Mouse (Mus musculus) midbrain, embryonic 11.5 days (tissue): Measurements from ENCODE around the gene Npb. TPM values are rescaled to one million over a fixed set of nuclear protein-coding genes. Genes with fewer than 3 reads are reported as not detected.
A peak's percentile ranks its signal among the peaks of the same experiment; 100 is the strongest.
"Not testable (repeated sequence)": the region's sequence is repeated elsewhere in the genome, so short reads cannot be mapped to it uniquely, and the experiment has no call there.

Source experiments
- ATAC-seq: fragments of 200-750 bp; cut with Nextera tagmentation; 2 replicates; pipeline ENCODE4 v1.8.0; 2017; ENCODE audit warnings: moderate TSS enrichment, moderate library complexity; ENCODE audit not compliant: low FRiP score
- DNase-seq: peaks from one replicate; pipeline ENCODE4 v3.0.0; 2015; ENCODE audit warnings: low spot score; ENCODE audit errors: missing footprints
- H3K27ac ChIP-seq: fragments of 300-500 bp; sonication (generic); 2 replicates; pipeline ENCODE4 v1.5.1; 2014; ENCODE audit warnings: low read depth, low read length
- H3K27me3 ChIP-seq: fragments of 300-500 bp; sonication (generic); 2 replicates; pipeline ENCODE4 v1.6.1; 2014; ENCODE audit warnings: mild to moderate bottlenecking, low read length, moderate library complexity, mixed read lengths; ENCODE audit not compliant: control insufficient read depth, insufficient read depth
- H3K36me3 ChIP-seq: fragments of 300-500 bp; sonication (generic); 2 replicates; pipeline ENCODE4 v1.6.1; 2014; ENCODE audit warnings: mild to moderate bottlenecking, low read length, moderate library complexity, mixed read lengths; ENCODE audit not compliant: control insufficient read depth, insufficient read depth
- H3K4me1 ChIP-seq: fragments of 300-500 bp; sonication (generic); 2 replicates; pipeline ENCODE4 v1.6.1; 2014; ENCODE audit warnings: low read length; ENCODE audit not compliant: control insufficient read depth, insufficient read depth
- H3K4me2 ChIP-seq: fragments of 300-500 bp; sonication (generic); 2 replicates; pipeline ENCODE4 v1.6.1; 2014; ENCODE audit warnings: mild to moderate bottlenecking, moderate library complexity
- H3K4me3 ChIP-seq: fragments of 300-500 bp; sonication (generic); 2 replicates; pipeline ENCODE4 v1.5.1; 2014; ENCODE audit warnings: low read depth, low read length
- H3K9ac ChIP-seq: fragments of 300-500 bp; sonication (generic); 2 replicates; pipeline ENCODE4 v1.6.1; 2014; ENCODE audit warnings: low read length
- H3K9me3 ChIP-seq: fragments of 300-500 bp; sonication (generic); 2 replicates; pipeline ENCODE4 v1.6.1; 2016; ENCODE audit warnings: low read length; ENCODE audit not compliant: control insufficient read depth
- WGBS: fragments of 180-500 bp; shearing (Covaris S2); extraction: QIAGEN DNeasy Blood & Tissue Kit; methylation state at CpG from one replicate; pipeline ENCODE4 v1.1.7; 2014; 5-methylcytosine and 5-hydroxymethylcytosine counted together
- polyA plus RNA-seq: library from polyadenylated mRNA; unstranded; fragments of >200 nt; fragmentation: Nextera tagmentation; extraction: Ambion mirVana; gene quantifications from 2 replicates; pipeline ENCODE4 v1.2.1, GENCODE M21; 2014

Gene Npb
- polyA plus RNA-seq, 1 experiment from 2014 or later: 0.38 TPM

- no peak for DNase-seq
- Histone ChIP-seq H3K27me3 (no peaks in the 10 kb centered on the region), H3K4me2 (no peak overlapping the region), H3K4me3 (no peak overlapping the region), H3K27ac (no peak overlapping the region), H3K9ac (no peak overlapping the region), H3K4me1 (peaks cover 26% of the 10 kb centered on the region), H3K9me3 (no peaks in the 10 kb centered on the region), H3K36me3 (peaks cover 22% of the 10 kb centered on the region)
- no peak for ATAC-seq
- 93% methylated on average over 10 of the region's 10 CpGs for WGBS
Measured at GRCm38 (mm10) chr11:120578024-120578693, 30.1 kb upstream of the Npb start.

DNA sequence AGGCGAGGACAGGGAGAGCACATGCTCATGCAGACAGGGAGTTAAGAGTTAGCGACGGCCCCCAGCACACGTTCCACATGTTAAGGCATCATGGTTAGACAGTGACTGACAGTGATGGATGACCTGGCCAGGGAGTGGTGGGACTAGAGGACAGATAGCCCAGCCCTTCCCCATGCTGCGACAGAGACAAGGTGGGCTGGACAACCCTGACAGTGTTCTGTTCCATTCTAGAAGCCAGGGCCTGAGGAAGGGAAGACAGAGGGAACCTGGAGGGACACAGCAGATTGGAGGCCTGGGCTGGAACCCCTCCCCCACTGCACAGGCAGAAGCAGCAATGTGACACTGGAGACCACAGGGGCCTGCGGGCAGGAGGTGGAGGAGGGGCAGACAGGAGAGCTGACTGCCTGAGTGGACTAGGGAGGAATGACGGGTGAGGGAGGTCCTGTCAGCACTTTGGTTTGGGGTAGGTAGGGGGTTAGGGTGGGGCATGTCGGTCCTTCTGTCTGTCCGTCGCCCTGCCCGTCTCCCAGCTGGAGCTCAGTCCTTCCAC is 29.5 kb upstream of the Npb start:
- Histone ChIP-seq H3K9ac (no peak overlapping the region), H3K27me3 (no peaks in the 10 kb centered on the region), H3K4me2 (no peak overlapping the region), H3K4me3 (no peak overlapping the region; the same call in 1 of the 2 replicates), H3K9me3 (no peaks in the 10 kb centered on the region; the same call in 1 of the 2 replicates), H3K36me3 (peaks cover 24% of the 10 kb centered on the region), H3K27ac (no peak overlapping the region), H3K4me1 (peaks cover 26% of the 10 kb centered on the region)
- DNase-seq: no peak
- WGBS: 88% methylated on average over 11 of the region's 11 CpGs
- no peak for ATAC-seq

- 68% methylated on average over 15 of the region's 15 CpGs for WGBS
- H3K4me3 ChIP-seq: peak overlapping the region; percentile 100
- H3K36me3 ChIP-seq: peaks cover 24% of the 10 kb centered on the region
- H3K27ac ChIP-seq: no peak overlapping the region; the same call in 1 of the 2 replicates
- H3K9me3 ChIP-seq: no peaks in the 10 kb centered on the region; the same call in 1 of the 2 replicates
- peaks cover 22% of the 10 kb centered on the region for H3K4me1 ChIP-seq
- H3K9ac ChIP-seq: peak overlapping the region; percentile 96
- peak overlapping the region; percentile 96 for H3K4me2 ChIP-seq
- H3K27me3 ChIP-seq: no peaks in the 10 kb centered on the region
- peak; percentile 99 for DNase-seq
- ATAC-seq: no peak
Measured at GRCm38 (mm10) chr11:120579316-120580107, 28.8 kb upstream of the Npb start.

- DNase-seq: no peak
- H3K27ac ChIP-seq: no peak overlapping the region
- peak overlapping the region; percentile 100 for H3K4me3 ChIP-seq
- H3K4me2 ChIP-seq: peak overlapping the region; percentile 96
- no peaks in the 10 kb centered on the region; the same call in 1 of the 2 replicates for H3K9me3 ChIP-seq
- peak overlapping the region; percentile 96 for H3K9ac ChIP-seq
- 65% methylated on average over 7 of the region's 7 CpGs for WGBS
- peaks cover 25% of the 10 kb centered on the region for H3K36me3 ChIP-seq
- peaks cover 22% of the 10 kb centered on the region for H3K4me1 ChIP-seq
- H3K27me3 ChIP-seq: no peaks in the 10 kb centered on the region
- ATAC-seq: no peak
Measured at GRCm38 (mm10) chr11:120580190-120580589, 28.1 kb upstream of the Npb start.

DNA sequence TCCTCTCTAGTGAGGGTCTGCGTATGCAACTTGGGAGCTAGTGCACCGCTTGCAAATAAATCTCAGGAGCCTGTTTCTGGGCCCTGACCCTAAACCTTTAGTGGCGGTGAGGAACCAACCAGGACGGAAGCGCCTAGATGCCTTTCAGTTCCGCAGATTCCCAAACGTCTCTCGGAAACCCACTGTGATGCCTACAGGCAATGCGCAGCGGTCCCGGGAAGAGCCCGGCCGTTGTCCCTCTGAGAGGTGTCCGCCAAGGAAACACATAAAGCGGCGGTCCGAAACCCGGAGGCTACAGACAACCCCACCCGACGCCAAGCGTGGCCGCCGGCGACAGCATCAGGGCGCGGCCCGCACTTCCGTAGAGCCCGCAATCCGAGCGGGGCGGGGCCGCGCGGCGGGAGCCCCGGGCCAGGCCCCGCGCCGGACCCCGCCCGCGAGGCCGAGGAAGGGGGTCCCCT is 27.4 kb upstream of the Npb start:
- WGBS: under 1% methylated on average over 33 of the region's 44 CpGs
- Histone ChIP-seq H3K4me1 (peaks cover 22% of the 10 kb centered on the region), H3K4me3 (peak overlapping the region; percentile 100), H3K9me3 (no peaks in the 10 kb centered on the region; the same call in 1 of the 2 replicates), H3K36me3 (peaks cover 29% of the 10 kb centered on the region), H3K9ac (peak overlapping the region; percentile 96), H3K4me2 (peak overlapping the region; percentile 96), H3K27me3 (no peaks in the 10 kb centered on the region), H3K27ac (peak overlapping the region; percentile 91)
- peak; percentile 93 for DNase-seq
- ATAC-seq: peak; percentile 25; the same call in 1 of the 2 replicates

DNA sequence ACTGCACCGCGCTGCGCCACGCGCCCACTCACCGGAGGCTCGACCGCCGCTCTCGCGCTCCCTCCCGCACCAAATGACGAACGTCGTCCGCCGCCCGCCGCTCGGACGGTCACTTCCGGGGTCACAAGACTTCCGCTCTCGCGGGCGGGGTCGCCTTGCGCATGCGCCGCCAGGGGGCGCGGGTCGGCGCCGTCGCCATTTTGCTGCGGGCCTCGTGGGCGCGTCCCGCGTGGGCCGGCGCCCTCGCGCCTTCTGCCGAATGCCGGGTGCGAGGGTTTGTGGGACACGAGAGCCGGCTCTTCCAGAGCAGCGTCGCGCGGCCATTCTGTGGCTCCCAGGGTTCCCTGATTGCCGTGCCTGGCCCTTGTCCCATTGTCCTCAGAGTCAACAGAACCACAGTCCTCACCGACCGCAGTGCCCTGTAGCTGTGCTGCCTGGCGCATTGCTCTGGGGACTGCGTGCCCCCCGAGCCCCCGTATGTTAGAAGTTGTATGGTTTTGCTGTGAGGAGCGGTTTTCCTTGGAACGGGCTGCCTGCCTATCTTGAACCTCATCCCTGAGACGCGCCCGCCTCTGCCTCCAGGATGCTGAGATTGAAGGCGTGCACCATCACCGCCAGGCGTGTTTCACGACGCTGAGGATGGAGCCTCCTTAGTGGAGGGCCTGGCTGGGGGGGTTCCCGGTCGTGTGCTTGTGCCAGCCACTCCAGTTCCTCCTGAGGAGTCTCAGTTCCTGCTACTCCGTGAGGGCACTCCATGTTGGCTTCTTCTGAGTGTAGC is 26.6 kb upstream of the Npb start, which contains the start of gene Arhgdia:
Gene Arhgdia (minus strand): TSS at position 135 of the 778 bp plus-strand sequence.
- Histone ChIP-seq H3K4me2 (peak within 1 kb of the TSS; percentile 96), H3K9ac (peak within 1 kb of the TSS; percentile 96), H3K4me3 (peak within 1 kb of the TSS; percentile 100), H3K9me3 (no peaks in the 10 kb centered on the region; the same call in 1 of the 2 replicates), H3K4me1 (peaks cover 22% of the 10 kb centered on the region), H3K36me3 (peaks cover 31% of the 10 kb centered on the region), H3K27ac (peak within 1 kb of the TSS; percentile 91), H3K27me3 (no peaks in the 10 kb centered on the region)
- peak; percentile 67 for ATAC-seq
- 5% methylated on average over 62 of the region's 75 CpGs for WGBS
- DNase-seq: peak; percentile 99

DNA sequence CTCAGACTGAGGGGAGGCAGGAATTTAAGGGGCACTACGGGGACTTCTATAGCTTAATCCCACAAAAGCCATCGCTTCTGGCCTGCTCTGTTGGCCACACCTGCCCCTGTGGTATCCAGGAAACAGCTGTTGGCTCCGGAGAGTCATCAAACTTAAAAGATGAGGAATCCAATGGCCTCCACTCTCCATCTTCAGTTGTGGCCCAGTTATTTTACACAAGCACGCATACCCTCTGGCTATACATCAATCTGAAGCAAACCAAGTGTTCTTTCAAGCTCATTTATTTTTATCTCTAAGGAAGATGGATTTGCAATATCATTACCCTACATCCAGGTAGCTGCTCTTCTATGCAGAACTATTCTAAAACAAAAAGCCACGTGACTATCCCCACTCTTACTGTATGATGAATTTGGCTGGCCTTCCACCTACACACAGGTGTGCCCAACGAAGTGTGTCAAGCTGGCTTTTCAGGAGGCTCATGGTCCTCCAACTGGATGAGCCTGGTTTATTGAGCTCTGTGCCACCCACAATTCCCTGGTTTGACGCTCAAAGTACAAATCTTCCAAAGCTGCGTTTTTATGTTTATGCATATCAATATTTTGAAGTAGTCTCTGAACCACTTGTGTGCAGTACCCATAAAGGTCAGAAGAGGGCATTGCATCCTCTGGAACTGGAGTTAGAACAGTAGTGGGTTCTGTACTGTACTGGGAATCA is 25.9 kb upstream of the Npb start:
- Histone ChIP-seq H3K4me1 (peaks cover 22% of the 10 kb centered on the region), H3K4me3 (peak overlapping the region; percentile 100), H3K4me2 (peak overlapping the region; percentile 96), H3K36me3 (peaks cover 31% of the 10 kb centered on the region), H3K27me3 (no peaks in the 10 kb centered on the region), H3K9me3 (no peaks in the 10 kb centered on the region; the same call in 1 of the 2 replicates), H3K27ac (peak overlapping the region; percentile 91), H3K9ac (peak overlapping the region; percentile 96)
- no peak; the same call in 1 of the 2 replicates for ATAC-seq
- 70% methylated on average over 8 of the region's 8 CpGs for WGBS
- DNase-seq: peak; percentile 89

GRCm38 (mm10) chr11:120582982-120583293 is 25.3 kb upstream of the Npb start:
- not testable (repeated sequence) for H3K27me3 ChIP-seq, H3K4me3 ChIP-seq, DNase-seq, H3K27ac ChIP-seq, ATAC-seq, H3K4me2 ChIP-seq, H3K9me3 ChIP-seq, H3K9ac ChIP-seq
- H3K36me3 ChIP-seq: peaks cover 27% of the 10 kb centered on the region
- WGBS: 88% methylated on average over 2 of the region's 2 CpGs
- peaks cover 22% of the 10 kb centered on the region for H3K4me1 ChIP-seq
